Mouse (Mus musculus): ENCODE measurements around the gene Evx2. TPM values are rescaled to one million over a fixed set of nuclear protein-coding genes. Genes with fewer than 3 reads are reported as not detected.

Evx2 gene
- polyA plus RNA-seq, 1 experiment from 2014 or later: 0.69 TPM

DNA sequence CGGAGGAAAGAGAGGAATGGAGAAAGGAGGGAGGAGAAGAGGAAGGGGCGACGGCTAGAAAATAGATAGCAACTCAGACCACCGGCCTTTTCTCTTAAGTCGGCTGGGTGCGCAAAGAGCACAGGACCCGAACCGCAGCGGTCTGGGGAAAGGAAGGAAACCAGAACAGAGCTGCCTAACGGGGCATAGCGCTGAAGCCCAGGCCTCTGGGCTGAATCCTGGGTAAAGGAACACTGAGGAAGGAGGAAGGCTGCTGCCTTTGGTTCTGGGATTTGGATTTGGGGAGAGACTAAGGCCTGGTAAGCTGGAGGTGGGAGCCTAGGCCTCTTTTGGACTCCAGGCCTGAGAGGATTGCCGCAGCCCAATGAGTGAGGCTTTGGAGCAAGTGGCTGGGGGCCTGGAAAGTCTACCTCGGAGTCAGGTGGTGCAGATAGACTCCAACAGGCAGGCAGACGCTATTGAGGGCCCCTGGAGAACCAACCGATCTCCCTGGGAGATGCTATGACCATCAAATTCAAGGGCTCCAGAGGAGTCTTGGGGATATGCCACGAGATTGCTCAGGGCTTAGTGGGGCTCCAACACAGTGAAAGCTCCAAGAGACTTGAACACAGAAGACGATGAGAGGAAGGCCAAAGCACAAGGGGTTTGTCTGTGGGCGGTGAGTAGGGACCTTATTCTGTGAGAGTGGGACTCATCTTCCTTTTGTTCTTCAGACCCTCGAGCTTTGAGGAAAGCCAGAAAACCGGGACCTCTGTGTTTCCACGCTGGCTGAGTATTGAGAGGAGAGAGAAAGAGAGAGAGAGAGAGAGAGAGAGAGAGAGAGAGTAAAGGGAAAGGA is 21.4 kb upstream of the Evx2 start:
- no peak for ATAC-seq (ENCODE audit: insufficient read depth, low FRiP score, low TSS enrichment)

DNA sequence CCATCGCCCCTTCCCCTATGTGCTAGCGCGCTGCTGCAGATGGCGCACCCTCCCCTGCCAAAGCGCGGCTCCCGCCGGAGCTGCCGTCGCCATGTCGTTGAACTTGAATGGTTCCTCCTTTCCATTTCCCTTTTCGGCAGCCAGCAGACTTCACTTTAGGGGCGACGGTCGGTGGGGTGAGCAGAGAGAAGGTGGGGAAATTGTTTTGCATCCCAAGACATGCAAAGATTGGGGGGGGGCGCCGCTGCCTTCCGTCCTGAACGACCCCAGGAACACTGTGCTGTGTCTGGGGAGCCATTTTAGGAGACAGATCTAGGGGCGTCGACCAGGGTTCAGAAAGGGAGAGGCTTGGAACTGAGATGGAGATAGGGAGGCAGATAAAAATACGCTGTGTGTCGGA is 20.6 kb upstream of the Evx2 start:
- peak overlapping the region; percentile 41 for H3K4me3 ChIP-seq (ENCODE audit: low read depth, low read length)
- no peak overlapping the region; the same call in 1 of the 2 replicates for H3K27ac ChIP-seq (ENCODE audit: low read depth, low read length)
- H3K36me3 ChIP-seq (ENCODE audit: control insufficient read depth, insufficient read depth, low read length): no peaks in the 10 kb centered on the region
- DNase-seq (ENCODE audit: low spot score) (no peak), ATAC-seq (ENCODE audit: insufficient read depth, low FRiP score, low TSS enrichment) (no peak)
- peak overlapping the region; percentile 15 for H3K4me2 ChIP-seq (ENCODE audit: low read depth)
- 0 out of 2 replicates have a peak, but pooled peaks cover 2% of the 10 kb centered on the region for H3K4me1 ChIP-seq (ENCODE audit: control insufficient read depth, insufficient read depth, low read length)
- WGBS: under 1% methylated on average over 22 of the region's 23 CpGs
- no peaks in the 10 kb centered on the region for H3K9me3 ChIP-seq (ENCODE audit: control insufficient read depth, low read length)
- H3K27me3 ChIP-seq (ENCODE audit: control insufficient read depth, insufficient read depth, low read length): peaks cover 100% of the 10 kb centered on the region
- no peak overlapping the region; the same call in 1 of the 2 replicates for H3K9ac ChIP-seq (ENCODE audit: low read length)

More for the DNA sequence above, 21.4 kb upstream of the Evx2 start:
- peak; percentile 29 for DNase-seq (ENCODE audit: low spot score)
- Histone ChIP-seq H3K27ac (ENCODE audit: low read depth, low read length) (no peak overlapping the region), H3K9ac (ENCODE audit: low read length) (peak overlapping the region; percentile 46), H3K4me2 (ENCODE audit: low read depth) (peak overlapping the region; percentile 15), H3K27me3 (ENCODE audit: control insufficient read depth, insufficient read depth, low read length) (peaks cover 100% of the 10 kb centered on the region), H3K9me3 (ENCODE audit: control insufficient read depth, low read length) (no peaks in the 10 kb centered on the region), H3K4me3 (ENCODE audit: low read depth, low read length) (peak overlapping the region; percentile 41), H3K36me3 (ENCODE audit: control insufficient read depth, insufficient read depth, low read length) (no peaks in the 10 kb centered on the region), H3K4me1 (ENCODE audit: control insufficient read depth, insufficient read depth, low read length) (no peaks in the 10 kb centered on the region)
- WGBS: 2% methylated on average over 21 of the region's 21 CpGs

GRCm38 (mm10) chr2:74679596-74679971 is 20.2 kb upstream of the Evx2 start:
- Histone ChIP-seq H3K4me1 (ENCODE audit: control insufficient read depth, insufficient read depth, low read length) (0 out of 2 replicates have a peak, but pooled peaks cover 2% of the 10 kb centered on the region), H3K4me3 (ENCODE audit: low read depth, low read length) (peak overlapping the region; percentile 41), H3K4me2 (ENCODE audit: low read depth) (peak overlapping the region; percentile 15; the same call in 1 of the 2 replicates), H3K9ac (ENCODE audit: low read length) (no peak overlapping the region; the same call in 1 of the 2 replicates), H3K27ac (ENCODE audit: low read depth, low read length) (no peak overlapping the region; the same call in 1 of the 2 replicates), H3K27me3 (ENCODE audit: control insufficient read depth, insufficient read depth, low read length) (peaks cover 100% of the 10 kb centered on the region), H3K9me3 (ENCODE audit: control insufficient read depth, low read length) (no peaks in the 10 kb centered on the region), H3K36me3 (ENCODE audit: control insufficient read depth, insufficient read depth, low read length) (no peaks in the 10 kb centered on the region)
- ATAC-seq (ENCODE audit: insufficient read depth, low FRiP score, low TSS enrichment): no peak
- under 1% methylated on average over 26 of the region's 26 CpGs for WGBS
- DNase-seq (ENCODE audit: low spot score): peak; percentile 43

DNA sequence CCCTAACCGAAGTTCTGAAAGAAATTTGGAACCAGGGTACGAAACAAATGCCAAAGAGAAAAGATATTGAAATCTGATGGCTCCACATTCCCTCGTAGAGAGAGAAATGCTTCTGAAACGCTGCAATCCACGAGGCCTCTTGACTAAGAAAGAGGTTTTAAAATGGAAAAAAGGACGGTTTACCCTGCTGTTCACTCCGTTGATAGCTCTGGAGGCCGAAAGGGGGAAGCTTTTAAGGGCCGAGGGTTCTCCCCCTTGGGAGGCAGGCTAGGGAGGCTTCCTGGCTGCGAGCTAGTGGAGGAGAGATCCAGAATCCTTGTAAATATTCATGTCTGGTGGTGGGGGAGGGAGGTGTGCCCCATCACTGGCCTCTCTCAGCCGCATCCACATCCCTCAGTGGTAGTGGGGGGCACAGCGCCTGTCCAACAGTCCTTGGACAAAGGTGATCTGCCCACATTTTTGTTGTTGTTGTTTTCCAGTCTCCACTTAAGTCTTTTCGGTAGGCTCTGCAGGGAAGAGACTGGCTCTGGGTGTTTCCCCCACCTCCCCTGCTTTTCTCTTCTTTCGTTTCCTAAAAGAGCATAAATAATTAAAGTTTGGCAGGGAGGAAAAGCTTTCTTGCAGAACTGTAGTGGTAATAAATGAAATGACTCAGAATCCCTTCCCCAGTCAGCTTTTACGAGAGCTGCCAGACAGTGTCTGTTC is 19.7 kb upstream of the Evx2 start, which contains the start of gene Hoxd11:
Gene Hoxd11 (plus strand): TSS at position 667 of the 705 bp plus-strand sequence.
- H3K27me3 ChIP-seq (ENCODE audit: control insufficient read depth, insufficient read depth, low read length): peaks cover 100% of the 10 kb centered on the region
- peak within 1 kb of the TSS; percentile 15 for H3K4me2 ChIP-seq (ENCODE audit: low read depth)
- H3K4me3 ChIP-seq (ENCODE audit: low read depth, low read length): peak within 1 kb of the TSS; percentile 41
- ATAC-seq (ENCODE audit: insufficient read depth, low FRiP score, low TSS enrichment) (no peak), DNase-seq (ENCODE audit: low spot score) (peak; percentile 40)
- H3K9ac ChIP-seq (ENCODE audit: low read length): no peak within 1 kb of the TSS; the same call in none of the 2 replicates
- 1% methylated on average over 15 of the region's 15 CpGs for WGBS
- H3K4me1 ChIP-seq (ENCODE audit: control insufficient read depth, insufficient read depth, low read length): 0 out of 2 replicates have a peak, but pooled peaks cover 2% of the 10 kb centered on the region
- H3K27ac ChIP-seq (ENCODE audit: low read depth, low read length): no peak within 1 kb of the TSS; the same call in 1 of the 2 replicates
- no peaks in the 10 kb centered on the region for H3K36me3 ChIP-seq (ENCODE audit: control insufficient read depth, insufficient read depth, low read length)
- no peaks in the 10 kb centered on the region for H3K9me3 ChIP-seq (ENCODE audit: control insufficient read depth, low read length)

GRCm38 (mm10) chr2:74677106-74677505 is 17.7 kb upstream of the Evx2 start:
- H3K4me2 ChIP-seq (ENCODE audit: low read depth): no peak overlapping the region
- no peak for ATAC-seq (ENCODE audit: insufficient read depth, low FRiP score, low TSS enrichment)
- no peaks in the 10 kb centered on the region for H3K9me3 ChIP-seq (ENCODE audit: control insufficient read depth, low read length)
- no peak overlapping the region for H3K9ac ChIP-seq (ENCODE audit: low read length)
- H3K27me3 ChIP-seq (ENCODE audit: control insufficient read depth, insufficient read depth, low read length): peaks cover 100% of the 10 kb centered on the region
- no peak overlapping the region for H3K27ac ChIP-seq (ENCODE audit: low read depth, low read length)
- DNase-seq (ENCODE audit: low spot score): peak; percentile 24
- WGBS: 5% methylated on average over 2 of the region's 2 CpGs
- no peak overlapping the region for H3K4me3 ChIP-seq (ENCODE audit: low read depth, low read length)
- H3K36me3 ChIP-seq (ENCODE audit: control insufficient read depth, insufficient read depth, low read length): no peaks in the 10 kb centered on the region
- H3K4me1 ChIP-seq (ENCODE audit: control insufficient read depth, insufficient read depth, low read length): 0 out of 2 replicates have a peak, but pooled peaks cover 6% of the 10 kb centered on the region

DNA sequence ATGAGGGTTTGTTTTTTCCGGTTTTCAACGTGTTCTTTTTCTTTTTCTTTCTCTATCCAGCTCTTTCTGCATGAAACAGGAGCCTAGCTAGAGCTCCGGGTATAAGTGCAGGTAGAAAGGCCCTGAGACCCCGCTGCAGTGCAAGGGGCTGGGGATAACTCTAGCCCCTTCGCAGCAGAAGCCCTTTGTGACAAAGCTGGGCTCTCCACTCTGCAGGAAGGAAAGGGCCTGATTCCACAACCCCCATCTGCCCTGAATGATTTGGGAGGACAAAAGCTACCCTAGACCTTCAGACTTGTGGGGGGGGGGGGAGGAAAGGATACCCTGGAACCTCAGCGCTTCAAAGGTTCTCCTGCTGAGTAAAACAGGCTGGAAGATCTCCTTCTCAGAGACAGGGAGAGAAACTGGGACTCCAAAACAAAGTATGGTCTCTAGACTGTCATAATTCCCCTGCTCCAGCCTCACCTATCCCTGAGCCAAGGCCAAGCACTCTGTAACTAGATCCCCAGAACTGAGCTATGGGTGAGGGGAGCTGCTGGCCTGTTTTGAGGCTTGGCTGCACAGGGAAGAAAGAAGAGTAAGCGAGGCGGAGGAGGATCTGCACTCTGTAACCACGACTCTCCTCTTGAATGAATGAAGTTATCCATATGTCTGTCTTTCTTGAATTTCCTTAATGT is 17.2 kb upstream of the Evx2 start:
- Histone ChIP-seq H3K4me2 (ENCODE audit: low read depth) (no peak overlapping the region; the same call in 1 of the 2 replicates), H3K4me3 (ENCODE audit: low read depth, low read length) (0 out of 2 replicates have a peak overlapping the region, but pooled peaks have one; percentile 4), H3K27me3 (ENCODE audit: control insufficient read depth, insufficient read depth, low read length) (peaks cover 100% of the 10 kb centered on the region), H3K4me1 (ENCODE audit: control insufficient read depth, insufficient read depth, low read length) (0 out of 2 replicates have a peak, but pooled peaks cover 6% of the 10 kb centered on the region), H3K9ac (ENCODE audit: low read length) (0 out of 2 replicates have a peak overlapping the region, but pooled peaks have one; percentile 1), H3K36me3 (ENCODE audit: control insufficient read depth, insufficient read depth, low read length) (no peaks in the 10 kb centered on the region), H3K9me3 (ENCODE audit: control insufficient read depth, low read length) (no peaks in the 10 kb centered on the region), H3K27ac (ENCODE audit: low read depth, low read length) (no peak overlapping the region)
- WGBS: 3% methylated on average over 9 of the region's 9 CpGs
- ATAC-seq (ENCODE audit: insufficient read depth, low FRiP score, low TSS enrichment): no peak
- peak; percentile 22 for DNase-seq (ENCODE audit: low spot score)

DNA sequence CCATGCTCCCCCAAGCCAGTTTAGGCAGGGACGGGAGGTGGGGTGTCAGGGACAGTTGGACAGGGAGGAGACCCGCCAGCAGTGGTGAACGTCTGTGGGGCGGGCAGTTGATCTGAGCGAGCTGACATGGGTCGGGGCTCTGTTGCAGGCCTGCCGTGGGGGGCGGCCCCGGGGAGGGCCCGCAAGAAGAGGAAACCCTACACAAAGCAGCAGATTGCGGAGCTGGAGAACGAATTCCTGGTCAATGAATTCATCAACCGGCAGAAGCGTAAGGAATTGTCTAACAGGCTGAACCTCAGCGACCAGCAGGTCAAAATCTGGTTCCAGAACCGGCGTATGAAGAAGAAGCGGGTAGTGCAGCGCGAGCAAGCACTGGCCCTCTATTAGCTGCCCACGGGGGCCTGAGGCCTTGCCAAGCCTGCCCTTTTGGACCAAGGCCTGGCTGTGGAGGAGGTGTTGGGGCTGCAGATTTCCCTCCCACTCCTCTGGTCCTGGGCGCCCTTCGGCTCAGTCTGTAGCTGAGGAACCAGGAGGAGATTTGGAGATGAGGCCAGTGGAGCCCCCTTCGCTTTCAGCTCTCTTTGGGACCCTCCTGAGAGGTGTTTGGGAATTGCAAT is 16.4 kb upstream of the Evx2 start:
- Histone ChIP-seq H3K27ac (ENCODE audit: low read depth, low read length) (no peak overlapping the region), H3K9ac (ENCODE audit: low read length) (no peak overlapping the region), H3K4me3 (ENCODE audit: low read depth, low read length) (peak overlapping the region; percentile 15), H3K4me2 (ENCODE audit: low read depth) (peak overlapping the region; percentile 13), H3K9me3 (ENCODE audit: control insufficient read depth, low read length) (no peaks in the 10 kb centered on the region), H3K27me3 (ENCODE audit: control insufficient read depth, insufficient read depth, low read length) (peaks cover 100% of the 10 kb centered on the region), H3K4me1 (ENCODE audit: control insufficient read depth, insufficient read depth, low read length) (0 out of 2 replicates have a peak, but pooled peaks cover 6% of the 10 kb centered on the region), H3K36me3 (ENCODE audit: control insufficient read depth, insufficient read depth, low read length) (no peaks in the 10 kb centered on the region)
- DNase-seq (ENCODE audit: low spot score): peak; percentile 28
- WGBS: 3% methylated on average over 24 of the region's 24 CpGs
- ATAC-seq (ENCODE audit: insufficient read depth, low FRiP score, low TSS enrichment): no peak
